Mouse (Mus musculus) lung, postnatal 0 days (tissue): Measurements from ENCODE around the gene AI182371.

Source experiments
- CTCF ChIP-seq: IDR thresholded peaks from 2 replicates; pipeline ENCODE4 v1.5.1; 2016; ENCODE audit warnings: antibody characterized with exemption, mild to moderate bottlenecking
- EP300 ChIP-seq: IDR thresholded peaks from 2 replicates; pipeline ENCODE4 v1.6.1; 2016; ENCODE audit warnings: antibody characterized with exemption, mild to moderate bottlenecking, control low read depth

DNA sequence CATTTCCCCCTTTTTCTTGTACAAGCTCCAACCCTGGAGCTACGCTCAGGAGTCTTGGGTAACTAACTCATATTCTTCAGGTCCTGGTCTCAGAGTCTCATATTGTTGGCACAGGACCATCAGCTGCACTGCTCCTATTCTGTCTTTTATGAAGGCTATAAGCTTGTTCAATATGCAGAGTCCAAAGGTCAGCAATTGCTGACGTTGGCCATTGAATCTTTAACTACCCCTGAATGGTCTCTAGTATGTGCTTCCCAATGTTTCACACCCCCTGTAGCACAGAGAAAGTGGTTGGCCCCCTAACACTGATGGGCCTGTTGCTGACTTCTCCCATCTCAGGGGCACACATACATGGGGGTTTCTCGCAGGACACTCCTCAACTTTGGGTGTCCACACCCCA lies 27.0 kb downstream of the AI182371 start:
- no peak for TF ChIP-seq EP300
- no peak for TF ChIP-seq CTCF
